Mouse (Mus musculus) T-helper 17 cell (primary cell): ENCODE measurements around the gene Agap2.
"Not testable (repeated sequence)": the region's sequence is repeated elsewhere in the genome, so short reads cannot be mapped to it uniquely, and the experiment has no call there.

Source experiments
- in situ Hi-C, 2 experiments: fragments of 300-600 bp; cut with MboI, MseI; formaldehyde crosslinking; loops; 1 replicate in 1 of 2; 2 replicates in 1 of 2; pipeline ENCODE4 v1.15.1; 2025; ENCODE audit warnings: high pct_unique_total_duplicates in 2 of 2

Gene Agap2

DNA sequence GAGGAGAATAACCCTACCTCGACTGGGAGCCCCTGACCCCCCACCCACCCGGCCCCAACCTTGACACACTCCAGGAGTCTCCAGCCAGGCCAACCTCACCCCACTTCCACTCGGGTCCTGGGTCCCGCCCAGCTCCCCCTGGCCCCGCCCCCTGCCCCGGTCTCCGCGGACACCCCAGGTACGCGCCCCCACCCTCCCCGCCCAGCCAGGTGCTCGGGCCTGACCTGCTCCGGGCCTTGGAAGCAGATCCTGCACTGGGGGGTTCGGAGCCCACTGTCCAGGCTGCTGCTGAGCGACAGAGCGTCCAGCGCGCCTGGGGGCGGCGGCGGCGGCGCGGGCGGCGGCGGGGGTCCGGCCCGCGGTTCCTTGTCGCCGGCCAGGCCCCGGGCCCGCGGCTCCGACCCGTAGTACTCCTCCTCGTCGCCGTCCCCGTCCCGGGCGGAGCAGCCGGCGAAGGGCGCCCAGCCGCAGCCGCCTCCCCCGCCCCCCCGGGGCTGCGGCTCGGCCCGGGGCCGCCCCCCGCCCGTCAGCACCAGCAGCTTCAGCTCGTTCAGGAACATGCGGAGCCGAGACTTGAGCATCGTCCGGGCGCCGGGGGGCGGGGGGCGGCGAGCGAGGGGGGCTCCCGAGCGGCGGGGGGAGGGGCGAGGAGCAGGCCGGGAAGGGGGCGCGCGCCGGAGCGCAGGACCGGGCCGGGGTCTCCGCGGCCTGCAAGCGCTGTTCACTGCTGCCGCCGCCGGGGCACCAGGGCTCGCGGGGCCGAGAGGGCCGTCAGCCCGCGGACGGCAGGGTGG, 15.7 kb upstream of the Agap2 start:
- in situ Hi-C loops = no loop called here

DNA sequence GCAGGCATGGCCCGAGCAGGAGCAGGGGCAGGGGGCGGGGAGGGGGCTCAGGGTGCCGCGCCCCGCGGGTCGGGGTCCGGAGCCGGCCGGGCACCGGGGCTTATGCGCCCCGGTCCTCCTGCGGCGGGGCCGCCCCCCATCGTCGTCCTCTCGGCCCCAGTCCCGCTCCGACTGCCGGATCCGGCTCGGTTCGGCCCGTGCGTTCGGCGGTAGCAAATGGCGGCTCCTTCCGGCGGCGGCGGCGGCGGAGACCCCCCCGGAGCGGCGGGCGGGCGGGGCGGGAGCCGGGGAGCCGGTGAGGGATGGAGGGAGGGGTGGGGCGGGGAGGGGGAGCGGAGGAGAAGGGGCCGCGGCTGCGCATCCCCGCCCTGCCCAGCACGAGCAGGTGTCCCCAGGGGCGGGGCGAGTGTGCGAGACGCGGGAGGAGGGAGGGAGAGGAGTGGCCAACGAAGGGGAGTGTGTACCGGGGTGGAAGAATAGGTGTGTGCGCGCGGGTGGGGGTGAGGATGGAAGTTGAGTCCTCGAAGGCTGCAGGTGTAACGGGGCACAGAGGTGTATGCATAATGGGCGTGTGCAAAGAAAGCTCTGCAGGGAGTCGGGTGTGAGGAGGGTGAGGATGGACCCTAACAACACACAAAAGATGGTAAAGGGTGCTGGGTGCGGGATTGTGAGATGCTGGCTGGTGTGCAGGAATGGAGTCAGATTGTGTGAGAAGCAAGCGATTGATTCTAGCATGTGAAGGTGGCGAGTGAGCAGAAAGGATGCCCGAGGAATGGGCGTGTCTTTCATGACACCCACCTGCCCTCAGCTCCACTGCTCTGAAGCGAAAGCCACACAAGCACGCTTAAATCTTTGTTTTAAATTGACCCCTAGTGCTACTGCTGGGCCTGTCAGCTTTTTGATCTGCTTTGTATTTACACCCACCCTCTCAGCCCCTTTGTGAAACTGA, 14.8 kb upstream of the Agap2 start, which contains the start of gene March9:
Gene March9 (minus strand): TSS at position 217 of the 949 bp plus-strand sequence.
- in situ Hi-C loops = loop anchor here in 1 of 2 experiments (10.0 kb wide), 1 partner anchor 615 kb away; no protein-coding TSS in a partner anchor

DNA sequence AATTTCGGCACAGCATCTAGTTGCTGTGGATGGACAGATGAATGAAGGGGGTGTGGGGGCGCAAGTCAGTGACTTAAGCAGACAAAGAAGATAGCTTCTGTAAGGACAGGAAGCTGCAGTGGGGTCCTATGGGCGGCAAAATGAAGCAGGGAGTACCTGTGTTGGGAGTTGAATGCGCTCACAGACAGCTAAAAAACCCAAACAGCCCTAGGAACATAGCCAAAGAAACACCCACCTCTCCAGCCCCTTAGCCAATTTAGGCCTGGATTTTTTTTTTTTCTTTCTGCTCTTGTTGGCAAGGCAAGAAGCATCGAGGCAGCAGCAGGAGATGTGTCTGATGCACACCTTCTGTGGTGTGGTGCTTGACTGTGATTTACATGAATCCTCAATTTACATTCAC, 14.0 kb upstream of the Agap2 start:
- in situ Hi-C loops = loop anchor here in 1 of 2 experiments (10.0 kb wide), 1 partner anchor 614 kb away; no protein-coding TSS in a partner anchor

DNA sequence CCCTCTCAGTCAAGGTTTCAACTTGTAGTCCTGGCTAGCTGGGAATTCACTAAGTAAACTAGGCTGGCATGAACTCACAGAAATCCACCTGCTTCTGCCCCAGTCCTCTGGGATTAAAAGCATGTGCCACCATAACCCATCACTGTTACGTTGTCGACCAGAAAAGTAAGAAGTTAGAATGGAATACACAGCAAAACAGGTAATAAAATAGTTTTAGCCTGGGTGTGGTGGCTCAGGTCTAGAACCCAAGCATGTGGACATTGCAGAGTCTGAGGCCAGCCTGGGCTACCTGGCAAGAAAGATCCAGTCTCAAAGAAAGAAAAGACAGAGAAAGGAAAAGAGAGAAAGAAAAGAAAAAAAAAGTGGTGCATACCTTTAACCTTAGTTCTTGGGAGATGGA, 13.6 kb upstream of the Agap2 start:
- in situ Hi-C loops = loop anchor here in 1 of 2 experiments (10.0 kb wide), 1 partner anchor 613 kb away; no protein-coding TSS in a partner anchor

DNA sequence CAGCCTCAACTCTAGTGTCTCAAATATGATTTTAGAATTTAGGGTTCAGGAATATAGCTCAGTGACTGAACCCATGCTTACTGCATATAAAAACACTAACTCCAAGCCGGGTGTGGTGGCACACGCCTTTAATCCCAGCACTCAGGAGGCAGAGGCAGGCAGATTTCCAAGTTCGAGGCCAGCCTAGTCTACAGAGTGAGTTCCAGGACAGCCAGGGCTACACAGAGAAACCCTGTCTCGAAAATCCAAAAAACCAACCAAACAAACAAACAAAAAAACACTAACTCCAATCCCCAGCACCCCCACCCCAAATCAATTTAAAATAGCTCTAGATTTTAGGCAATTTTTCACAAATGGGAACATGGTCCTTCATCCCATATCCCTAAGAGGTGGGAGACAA, 13.0 kb upstream of the Agap2 start:
- in situ Hi-C loops = loop anchor here in 1 of 2 experiments (10.0 kb wide), 1 partner anchor 613 kb away; no protein-coding TSS in a partner anchor

DNA sequence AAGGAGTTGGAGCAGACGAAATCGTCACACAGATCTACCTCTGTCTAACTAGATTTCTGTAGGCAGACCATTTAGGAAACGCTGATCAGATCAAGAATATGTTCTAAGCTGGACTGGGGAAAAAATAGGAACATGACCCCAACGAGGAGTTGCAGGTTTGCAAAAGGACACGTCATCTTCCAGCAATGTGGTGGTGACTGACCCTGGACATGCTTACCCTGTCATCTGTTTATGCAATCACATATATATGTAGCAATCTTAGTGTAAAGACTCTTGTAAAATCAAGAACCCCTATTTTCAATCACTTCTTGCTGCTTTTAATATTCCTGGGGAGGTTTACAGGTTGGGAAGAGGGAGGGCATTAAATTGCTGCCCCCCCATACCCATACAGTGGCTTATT, 12.6 kb upstream of the Agap2 start:
- in situ Hi-C loops = loop anchor here in 1 of 2 experiments (10.0 kb wide), 1 partner anchor 612 kb away; no protein-coding TSS in a partner anchor

DNA sequence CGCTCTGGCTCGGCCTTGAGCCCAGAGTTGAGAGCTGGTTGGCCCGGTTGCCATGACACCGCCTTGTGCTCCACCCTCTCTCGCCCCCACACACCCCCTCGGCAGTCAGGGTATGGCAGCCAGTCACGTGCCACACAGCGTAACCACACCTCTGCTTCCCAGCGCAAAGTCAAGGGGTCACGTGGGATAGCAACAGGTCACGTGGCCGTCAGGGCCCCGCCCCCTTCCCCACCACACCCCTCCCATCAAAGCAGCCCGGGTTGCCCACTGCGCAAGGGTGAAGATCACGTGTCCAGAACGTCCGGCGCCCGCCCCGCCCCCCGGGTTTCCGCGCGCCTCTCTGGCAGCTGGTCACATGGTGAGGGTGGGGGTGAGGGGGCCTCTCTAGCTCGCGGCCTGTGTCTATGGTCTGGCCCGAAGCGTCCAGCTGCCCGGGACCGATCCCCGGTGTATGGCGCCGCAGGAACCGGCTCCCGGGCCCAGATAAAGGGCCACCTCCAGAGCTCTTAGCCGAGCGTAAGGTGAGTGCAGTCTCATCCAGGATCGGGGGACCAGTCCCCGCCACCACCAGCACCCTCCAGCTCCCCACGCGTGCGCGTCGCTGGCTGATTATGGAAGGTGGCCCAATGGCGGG, 11.7 kb upstream of the Agap2 start, which contains the start of gene Cdk4:
Gene Cdk4 (plus strand): TSS at position 296 of the 634 bp plus-strand sequence.
- in situ Hi-C loops = loop anchor here in 1 of 2 experiments (10.0 kb wide), 1 partner anchor 611 kb away; no protein-coding TSS in a partner anchor

DNA sequence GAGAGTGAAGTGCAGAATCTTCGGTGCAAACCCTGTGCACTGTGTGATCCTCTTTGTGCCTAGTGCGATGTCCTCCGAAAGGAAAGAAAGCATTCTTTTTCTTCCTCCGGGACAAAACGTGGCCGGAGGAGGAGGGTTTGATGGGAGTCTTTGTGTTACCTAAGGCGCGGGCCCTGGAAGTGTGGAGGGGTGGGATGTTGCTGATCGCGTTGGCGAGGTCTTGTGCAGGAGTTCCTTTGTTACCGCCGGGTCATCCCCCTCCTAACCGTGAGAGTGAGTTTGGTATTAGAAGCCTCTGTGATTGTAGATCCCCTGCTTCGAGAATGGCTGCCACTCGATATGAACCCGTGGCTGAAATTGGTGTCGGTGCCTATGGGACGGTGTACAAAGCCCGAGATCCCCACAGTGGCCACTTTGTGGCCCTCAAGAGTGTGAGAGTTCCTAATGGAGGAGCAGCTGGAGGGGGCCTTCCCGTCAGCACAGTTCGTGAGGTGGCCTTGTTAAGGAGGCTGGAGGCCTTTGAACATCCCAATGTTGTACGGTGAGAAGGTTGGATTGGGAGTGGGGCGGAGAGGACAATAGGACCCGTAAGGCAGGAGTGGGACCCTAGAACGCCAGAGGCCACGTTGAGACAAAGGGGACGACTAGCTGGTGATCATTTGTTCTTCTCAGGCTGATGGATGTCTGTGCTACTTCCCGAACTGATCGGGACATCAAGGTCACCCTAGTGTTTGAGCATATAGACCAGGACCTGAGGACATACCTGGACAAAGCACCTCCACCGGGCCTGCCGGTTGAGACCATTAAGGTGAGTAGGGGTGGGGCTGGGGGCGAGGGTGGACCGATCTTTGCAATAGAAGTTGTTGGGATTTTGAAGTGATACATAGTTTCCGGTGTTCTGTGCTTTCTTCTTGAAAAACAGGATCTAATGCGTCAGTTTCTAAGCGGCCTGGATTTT, 10.9 kb upstream of the Agap2 start:
- in situ Hi-C loops = loop anchor here in 1 of 2 experiments (10.0 kb wide), 1 partner anchor 611 kb away; no protein-coding TSS in a partner anchor

DNA sequence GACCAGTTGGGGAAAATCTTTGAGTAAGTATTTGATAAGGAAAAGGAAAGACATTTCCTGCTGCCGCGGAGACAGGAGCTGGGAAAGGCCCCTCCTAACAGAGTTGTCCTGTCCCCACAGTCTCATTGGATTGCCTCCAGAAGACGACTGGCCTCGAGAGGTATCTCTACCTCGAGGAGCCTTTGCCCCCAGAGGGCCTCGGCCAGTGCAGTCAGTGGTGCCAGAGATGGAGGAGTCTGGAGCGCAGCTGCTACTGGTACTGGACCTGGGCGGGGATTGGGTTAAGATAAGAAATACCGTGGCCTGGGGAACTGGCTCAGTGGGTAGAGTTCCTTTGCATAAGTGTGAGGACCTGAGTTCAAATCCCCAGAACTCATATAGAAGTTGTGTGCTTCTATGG, 9.1 kb upstream of the Agap2 start:
- in situ Hi-C loops = loop anchor here in 1 of 2 experiments (10.0 kb wide), 1 partner anchor 609 kb away; no protein-coding TSS in a partner anchor

DNA sequence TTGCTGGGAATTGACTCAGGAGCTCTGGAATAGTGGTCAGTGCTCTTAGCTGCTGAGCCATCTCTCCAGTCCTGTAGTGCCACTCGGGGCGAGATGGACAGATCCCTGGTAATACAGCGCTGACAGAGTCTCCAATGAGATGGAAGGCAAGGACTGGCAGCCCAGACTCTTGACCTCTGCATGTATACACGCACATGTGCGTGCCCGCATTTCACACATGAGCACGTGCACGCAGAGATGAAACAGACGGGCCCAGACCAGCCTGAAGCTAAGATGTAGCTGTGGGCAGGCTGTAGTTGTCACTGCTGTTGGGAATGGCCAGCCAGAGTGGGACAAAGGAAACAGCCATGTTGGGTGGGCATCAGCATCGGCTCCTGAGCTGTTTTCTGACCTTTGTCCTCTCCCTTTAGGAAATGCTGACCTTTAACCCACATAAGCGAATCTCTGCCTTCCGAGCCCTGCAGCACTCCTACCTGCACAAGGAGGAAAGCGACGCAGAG, 8.5 kb upstream of the Agap2 start:
- in situ Hi-C loops = loop anchor here in 1 of 2 experiments (10.0 kb wide), 1 partner anchor 608 kb away; no protein-coding TSS in a partner anchor

DNA sequence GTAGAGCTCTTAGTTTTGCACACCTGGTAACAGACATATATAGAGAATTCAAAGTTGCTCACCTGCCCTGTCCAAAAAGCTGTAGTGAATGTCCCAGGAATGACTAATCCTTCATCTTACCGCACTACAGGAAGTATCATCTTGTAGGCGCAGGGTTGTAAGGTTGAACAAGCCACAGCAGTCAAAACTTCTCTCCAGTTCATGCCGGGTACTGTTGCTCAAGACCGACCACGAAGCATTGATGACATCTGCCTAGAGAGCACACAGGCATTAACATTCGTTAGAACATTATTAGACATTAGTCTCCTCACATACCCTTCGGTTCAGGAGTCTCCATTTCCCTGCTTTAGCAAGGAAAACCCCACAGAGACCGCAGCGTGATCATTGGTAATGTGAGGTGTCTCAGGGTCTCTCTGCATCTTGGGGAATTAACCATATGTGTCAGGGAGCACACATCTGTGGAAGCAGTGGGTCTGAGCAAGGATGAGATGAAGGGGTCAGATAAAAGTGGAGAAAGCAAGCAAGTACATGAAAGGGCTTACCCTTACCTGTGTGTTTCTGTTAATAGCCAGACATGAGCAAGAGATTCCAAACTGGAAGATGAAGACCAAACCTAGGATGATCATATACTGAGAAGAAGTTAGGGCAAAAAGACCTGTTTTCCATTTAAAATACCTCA, 6.6 kb upstream of the Agap2 start:
- in situ Hi-C loops = loop anchor here in 1 of 2 experiments (10.0 kb wide), 1 partner anchor 606 kb away; no protein-coding TSS in a partner anchor

DNA sequence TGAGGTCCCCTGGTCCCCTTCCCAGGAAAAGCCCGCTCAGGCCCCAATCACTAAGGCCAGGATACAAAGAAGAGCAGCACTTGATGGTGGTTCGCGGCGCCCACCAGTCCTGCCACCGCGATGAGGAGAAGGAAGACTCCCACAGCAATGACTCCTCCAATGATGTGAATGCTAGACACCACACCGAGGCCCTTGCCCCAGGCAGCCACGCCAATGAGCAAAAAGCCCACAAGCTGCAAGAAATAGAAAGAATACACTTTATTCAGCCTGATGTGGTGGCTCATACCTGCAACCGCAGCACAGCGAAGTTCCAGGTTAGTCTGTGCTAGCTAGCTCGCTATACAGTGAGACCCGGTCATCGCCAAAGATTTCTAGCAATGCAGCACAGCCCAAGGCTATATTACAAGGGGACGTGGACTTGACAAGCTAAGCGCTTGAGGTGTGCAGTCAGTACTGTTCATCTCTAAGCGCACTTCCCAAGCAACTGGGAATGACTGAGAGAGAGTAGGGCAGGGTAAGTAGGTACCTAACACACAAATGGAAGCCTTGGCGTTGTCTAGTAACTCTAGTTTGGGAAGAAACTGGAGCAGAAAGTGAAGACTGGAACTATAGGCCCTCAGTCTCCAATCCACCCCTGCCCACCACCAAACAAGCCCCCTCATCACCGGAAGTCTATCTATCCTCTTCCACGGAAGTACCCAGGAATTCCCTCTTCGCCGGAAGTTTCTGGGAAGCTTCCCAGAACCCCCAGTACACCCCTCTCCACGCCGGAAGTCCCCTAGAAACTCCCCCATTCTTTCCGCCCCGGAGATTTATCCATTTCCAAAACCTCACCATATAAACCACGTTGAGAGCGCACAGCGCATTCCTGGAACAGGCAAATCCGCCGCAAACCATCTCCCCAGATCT, 5.5 kb upstream of the Agap2 start:
- in situ Hi-C loops = loop anchor here in 1 of 2 experiments (10.0 kb wide), 1 partner anchor 605 kb away; no protein-coding TSS in a partner anchor

DNA sequence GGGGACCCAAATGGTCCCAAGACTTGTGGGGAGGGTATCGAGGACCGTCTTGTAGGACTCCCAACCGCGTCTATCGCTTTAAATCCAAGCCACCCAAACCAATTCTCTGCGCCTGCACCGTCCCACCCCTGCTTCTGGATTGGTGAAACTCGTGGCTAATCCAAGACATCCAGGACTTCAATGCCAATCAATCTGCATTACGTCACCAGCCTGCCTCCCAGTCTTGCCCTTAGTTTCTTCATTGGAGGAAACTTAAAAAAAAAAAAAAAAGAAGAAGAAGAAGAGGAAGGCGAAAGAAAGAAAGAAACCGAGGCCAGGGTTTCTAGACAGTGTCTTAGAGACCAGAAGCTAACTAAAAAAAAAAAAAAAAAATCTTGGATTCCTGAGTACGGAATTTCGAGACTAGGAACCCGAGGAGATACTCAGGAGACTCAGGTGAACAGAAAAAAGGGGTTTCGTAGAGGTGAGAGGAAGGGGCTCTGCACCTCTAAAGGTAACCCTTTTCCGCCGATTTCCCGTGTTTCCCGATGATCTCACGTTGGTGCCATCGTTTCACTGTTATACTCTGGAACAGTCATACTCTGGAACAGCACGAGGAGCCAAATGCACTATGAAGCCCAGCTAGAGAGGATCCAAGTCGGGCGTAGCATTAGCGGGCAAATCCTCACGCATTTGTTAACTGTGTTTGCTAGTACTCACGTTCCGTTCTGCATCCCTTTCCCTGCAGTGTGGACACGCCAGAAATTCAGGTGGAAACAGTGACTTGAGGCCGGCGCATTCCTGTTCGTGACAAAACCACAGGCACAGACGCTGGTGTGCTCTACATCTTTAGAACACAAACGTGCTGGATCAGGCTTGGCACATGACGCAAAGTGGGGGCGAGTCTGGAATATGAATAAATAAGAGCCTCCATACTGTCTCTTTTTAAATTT, 4.6 kb upstream of the Agap2 start, which contains the start of gene Tspan31:
Gene Tspan31 (minus strand): TSS at position 75 of the 932 bp plus-strand sequence.
- in situ Hi-C loops = no loop called here

DNA sequence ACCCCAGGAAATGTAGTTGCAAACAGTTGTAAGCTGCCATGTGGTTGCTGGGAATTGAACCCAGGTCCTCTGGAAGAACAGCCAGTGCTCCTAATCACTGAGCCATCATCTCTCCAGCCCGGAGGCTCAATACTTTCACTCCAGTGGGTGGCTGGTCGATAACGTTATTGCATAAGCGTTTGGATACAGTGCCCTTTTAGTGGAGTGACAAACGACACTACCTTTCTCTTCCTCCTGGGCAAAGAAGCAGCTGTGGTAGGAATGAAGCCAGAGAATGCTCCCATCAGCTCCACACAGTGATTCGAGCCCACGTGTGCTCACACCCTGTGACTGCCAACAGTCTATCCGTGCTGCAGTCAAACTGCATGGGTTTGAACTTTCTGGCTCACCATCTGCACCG, 3.9 kb upstream of the Agap2 start:
- in situ Hi-C loops = no loop called here

DNA sequence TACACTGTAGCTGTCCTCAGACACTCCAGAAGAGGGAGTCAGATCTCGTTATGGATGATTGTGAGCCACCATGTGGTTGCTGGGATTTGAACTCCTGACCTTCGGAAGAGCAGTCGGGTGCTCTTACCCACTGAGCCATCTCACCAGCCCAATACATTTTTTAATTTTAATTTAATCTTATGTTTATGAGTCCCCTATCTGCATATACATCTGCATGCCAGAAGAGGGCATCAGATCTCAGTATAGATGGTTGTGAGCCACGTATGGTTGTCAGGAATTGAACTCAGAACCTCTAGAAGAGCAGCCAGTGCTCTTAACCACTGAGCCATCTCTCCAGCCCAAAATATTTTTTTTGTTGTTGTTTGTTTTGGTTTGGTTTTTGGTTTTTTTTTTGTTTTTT, 2.8 kb upstream of the Agap2 start:
- in situ Hi-C loops = not testable (repeated sequence)

DNA sequence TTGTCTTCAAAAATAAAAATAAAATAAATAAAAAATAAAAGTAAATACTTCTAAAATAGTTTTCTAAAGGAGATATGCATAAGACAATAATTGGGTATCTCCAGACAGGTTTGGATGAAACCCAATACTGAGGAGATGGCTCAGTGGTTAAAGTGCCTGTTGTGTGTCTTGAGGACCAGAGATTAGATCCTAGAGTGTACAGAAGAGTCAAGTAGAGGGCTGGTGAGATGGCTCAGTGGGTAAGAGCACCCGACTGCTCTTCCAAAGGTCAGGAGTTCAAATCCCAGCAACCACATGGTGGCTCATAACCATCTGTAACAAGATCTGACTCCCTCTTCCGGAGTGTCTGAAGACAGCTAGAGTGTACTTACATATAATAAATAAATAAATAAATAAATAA, 2.1 kb upstream of the Agap2 start:
- in situ Hi-C loops = not testable (repeated sequence)

DNA sequence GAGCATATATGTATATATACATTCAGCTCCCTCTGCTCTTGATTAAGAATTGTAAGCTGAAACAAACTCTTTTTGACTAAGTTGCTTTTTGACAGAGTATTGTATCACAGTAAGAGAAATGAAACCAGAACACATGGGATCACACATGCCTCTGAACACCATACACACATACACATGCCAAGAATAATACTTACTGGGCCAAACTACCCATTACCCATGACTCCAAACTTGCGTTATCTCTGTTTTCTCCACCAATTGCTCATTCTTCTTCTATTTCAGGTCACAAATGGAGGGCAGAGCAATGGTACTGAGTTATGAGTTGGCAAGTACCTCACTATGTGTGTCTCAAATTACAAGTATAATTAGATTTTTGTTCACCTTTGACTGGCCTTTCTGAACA, 1.1 kb upstream of the Agap2 start:
- in situ Hi-C loops = no loop called here
